Mouse (Mus musculus): ENCODE data around the gene Ptgs1.

Gene Ptgs1

DNA sequence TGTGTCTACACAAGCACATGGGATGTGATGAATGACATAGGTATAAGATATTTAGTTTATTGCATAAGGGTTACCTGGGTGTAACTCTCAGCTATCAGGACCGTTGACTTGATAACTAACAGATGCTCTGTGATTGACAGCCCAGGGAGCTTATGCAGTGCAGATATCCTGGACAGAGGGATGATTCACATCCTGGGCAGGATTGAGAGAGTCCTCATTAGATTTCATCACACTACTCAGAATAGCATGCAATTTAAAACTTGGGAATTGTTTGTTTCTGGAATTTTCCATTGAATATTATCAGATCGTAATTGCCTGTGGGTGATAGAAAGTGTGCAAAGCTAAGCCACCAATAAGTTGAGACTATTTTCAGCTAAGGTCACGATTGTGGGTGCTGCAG is 17.7 kb downstream of the Ptgs1 start:
- in situ Hi-C loops (cut with MboI) = no loop called here

DNA sequence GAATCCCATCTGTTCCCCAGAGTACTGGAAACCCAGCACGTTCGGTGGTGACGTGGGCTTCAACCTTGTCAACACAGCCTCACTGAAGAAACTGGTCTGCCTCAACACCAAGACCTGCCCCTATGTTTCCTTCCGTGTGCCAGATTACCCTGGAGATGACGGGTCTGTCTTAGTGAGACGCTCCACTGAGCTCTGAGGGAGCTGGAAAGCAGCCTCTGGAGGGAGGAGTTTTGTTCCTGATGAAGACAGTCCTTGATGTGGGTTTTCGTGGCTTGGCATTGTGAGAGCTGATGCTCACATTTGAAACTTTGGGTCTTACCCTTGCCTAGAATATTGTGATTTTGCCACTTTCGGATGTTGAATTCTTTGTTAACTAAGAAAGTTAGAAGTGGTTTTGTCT is 20.9 kb downstream of the Ptgs1 start:
- in situ Hi-C loops (cut with MboI) = no loop called here

DNA sequence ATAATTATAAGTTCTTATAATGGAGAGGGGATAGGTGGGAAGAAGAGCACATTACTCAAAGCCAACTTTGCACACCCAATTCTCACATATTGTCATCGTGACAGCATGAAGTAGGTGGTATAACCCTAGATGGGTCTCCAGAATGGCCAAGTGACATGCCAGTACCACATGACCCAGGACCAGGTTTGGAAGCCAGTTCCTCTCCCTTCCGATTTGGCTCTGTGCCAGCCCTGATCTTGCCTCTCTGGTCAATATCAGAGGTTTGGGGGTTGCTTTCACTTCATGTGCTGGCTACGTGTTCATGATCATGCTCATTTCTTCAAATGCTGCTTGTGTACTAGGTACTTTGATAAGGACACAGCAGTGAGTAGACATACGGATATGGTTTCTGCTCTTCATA is 22.3 kb downstream of the Ptgs1 start:
- in situ Hi-C loops (cut with MboI) = no loop called here

DNA sequence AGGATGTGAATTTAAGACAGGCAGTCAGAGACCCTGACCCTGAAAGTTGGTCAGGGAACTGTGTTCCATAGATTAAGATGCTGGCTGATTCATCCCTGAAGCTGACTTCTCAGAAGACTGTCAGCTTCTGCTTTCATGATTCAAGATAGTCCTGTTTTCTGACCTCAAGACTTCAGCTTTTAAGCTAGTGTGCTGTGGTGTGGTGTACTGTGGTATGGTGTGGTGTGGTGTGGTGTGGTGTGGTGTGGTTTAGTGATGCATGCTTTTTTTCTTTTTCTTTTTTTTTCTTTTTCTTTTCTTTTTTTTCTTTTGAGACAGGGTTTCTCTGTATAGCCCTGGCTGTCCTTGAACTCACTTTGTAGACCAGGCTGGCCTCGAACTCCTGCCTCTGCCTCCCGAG is 24.2 kb downstream of the Ptgs1 start:
- in situ Hi-C loops (cut with MboI) = no loop called here

DNA sequence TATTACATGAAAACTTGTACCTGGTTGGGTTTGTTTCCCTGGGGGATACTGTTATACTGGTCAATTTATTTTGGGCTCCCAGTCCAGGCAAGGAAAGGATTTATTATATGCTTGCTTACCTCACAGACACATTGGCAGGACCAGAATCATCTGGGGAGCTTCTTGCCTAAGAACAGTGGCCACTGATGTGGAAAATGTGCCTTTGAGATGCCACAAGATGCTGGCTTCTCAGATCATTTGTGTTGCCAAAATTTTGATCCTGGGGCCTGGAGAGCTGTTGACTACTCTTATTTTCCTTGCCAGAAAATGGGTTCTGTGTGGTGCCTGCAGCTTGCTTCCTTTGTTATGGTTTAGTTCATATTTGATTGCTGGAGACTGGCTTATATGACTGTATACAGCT is 26.7 kb downstream of the Ptgs1 start:
- in situ Hi-C loops (cut with MboI) = no loop called here

DNA sequence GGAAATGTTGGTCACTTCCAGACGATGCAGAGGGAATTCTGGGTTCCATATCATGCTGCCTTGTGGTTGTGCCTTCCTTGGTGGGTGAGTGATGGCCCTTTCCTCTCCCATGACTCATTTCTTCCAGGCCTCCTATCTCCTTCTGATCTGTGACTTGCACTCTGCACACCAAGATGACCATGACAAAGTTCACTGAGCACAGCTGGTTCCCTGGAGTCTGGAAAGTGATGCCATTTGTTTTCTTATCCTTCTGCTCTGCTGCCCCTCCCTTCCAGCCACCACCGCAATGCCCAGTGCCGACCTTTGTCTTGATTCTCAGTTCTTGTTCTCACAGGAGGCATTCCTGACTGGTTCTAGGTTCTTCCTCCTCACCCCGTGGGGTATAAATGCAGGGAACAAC is 29.2 kb downstream of the Ptgs1 start:
- in situ Hi-C loops (cut with MboI) = no loop called here

DNA sequence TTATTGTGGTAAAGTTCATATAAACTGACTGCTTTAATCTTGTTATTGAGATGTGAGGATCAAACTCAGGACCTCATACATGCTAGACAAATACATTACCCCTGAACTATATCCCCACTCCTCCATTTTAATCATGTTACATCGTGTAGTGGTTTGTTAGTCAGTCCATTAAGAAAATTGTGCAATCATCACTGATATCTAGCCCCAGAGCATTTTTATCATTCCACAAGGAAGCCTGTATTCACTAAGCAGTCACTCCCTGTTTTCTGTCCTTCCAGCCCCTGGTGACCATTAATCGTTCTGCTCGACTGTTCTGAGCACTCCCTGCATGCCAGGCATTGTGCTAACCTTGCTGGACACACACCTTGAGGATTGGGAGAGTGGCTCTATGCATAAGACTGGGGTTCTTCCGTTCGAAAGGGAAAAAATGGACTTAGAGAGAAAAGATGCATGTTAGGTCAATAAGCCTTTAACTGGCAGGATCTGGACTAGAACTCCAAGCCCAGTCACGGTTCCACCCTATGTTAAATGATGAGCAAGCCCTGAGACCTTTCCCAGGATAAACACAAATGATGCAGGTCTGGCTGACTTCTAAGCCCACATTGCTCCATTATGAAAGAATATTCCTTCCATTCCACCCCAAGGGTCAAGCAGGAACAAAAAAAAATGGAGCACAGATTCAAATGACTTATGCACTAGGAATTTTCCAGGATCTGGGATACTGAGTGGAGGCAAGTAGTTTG is 29.7 kb downstream of the Ptgs1 start:
- in situ Hi-C loops (cut with MboI) = no loop called here

DNA sequence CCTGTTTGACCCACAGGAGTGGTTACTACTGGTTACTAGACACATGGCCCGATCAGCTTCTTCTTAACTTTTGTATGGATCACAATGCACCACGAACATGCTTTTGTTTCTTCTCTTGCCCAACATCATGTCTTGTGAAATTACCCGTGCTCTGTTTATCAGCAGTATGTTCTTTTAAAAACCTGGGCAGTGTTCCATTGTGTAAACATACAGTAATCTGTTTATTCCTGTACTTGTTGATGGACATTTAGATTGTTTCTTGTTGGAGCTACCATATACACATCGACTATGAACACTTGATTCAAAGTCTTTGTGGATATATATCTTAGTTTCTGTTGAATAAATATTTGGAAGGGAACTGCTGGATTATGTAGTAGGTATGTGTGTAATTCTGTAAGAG is 31.8 kb downstream of the Ptgs1 start:
- in situ Hi-C loops (cut with MboI) = no loop called here

DNA sequence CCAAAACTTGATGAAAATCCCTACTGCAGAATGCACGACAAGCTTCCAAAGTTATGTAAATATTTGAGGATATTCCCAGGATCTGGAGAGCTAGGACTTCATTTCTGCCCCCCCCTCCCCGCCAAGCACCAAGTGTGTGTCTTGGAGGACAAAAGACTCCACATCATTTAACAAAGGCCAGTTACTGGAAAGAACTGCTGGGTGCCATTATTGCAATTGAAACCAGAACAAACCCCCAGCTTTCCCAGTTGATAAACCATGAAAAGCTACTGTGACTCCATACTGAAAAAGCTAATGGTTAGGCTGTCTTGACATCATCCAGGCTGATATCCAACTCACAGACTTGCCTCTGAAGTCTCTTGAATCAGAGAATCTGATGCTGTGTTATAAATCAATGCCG is 39.2 kb downstream of the Ptgs1 start:
- in situ Hi-C loops (cut with MboI) = no loop called here

DNA sequence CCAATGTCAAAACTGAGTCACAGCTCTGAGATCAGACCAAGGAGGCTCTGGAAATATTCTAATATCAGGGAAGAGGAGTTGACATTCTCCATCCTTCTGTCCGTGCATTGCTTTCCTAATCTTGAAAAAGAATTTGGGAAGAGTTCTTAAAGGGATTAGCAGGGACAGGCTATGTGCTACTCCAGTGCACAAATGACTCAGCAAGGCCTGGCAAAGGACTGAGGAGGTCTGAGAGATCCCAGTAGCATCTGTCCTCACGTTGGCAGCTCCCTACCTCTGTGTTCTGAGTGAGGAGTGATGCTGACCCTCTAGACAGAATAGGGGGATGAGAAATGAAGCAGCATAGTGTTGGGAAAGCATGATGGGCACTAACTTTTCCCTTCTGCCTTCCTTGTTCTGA is 40.0 kb downstream of the Ptgs1 start:
- in situ Hi-C loops (cut with MboI) = no loop called here

DNA sequence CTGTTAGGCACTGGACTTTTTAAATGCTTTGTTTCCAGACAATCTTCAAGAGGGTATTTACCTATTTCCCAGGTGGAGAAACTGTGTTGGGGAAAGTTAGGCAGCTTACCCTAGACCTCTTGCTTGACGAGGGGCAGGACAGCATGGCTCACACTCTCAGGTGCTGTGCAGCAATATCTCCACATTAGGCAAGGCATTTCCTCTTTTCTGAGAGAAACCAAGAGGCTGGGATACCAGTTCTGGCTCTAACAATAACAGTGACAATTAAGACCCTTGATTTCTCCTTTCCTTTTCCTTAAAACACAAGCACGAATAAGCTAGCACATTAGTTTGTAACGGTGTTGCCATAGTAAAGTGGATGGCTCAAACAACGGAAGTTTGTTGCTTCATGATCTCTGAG is 40.9 kb downstream of the Ptgs1 start:
- in situ Hi-C loops (cut with MboI) = no loop called here

DNA sequence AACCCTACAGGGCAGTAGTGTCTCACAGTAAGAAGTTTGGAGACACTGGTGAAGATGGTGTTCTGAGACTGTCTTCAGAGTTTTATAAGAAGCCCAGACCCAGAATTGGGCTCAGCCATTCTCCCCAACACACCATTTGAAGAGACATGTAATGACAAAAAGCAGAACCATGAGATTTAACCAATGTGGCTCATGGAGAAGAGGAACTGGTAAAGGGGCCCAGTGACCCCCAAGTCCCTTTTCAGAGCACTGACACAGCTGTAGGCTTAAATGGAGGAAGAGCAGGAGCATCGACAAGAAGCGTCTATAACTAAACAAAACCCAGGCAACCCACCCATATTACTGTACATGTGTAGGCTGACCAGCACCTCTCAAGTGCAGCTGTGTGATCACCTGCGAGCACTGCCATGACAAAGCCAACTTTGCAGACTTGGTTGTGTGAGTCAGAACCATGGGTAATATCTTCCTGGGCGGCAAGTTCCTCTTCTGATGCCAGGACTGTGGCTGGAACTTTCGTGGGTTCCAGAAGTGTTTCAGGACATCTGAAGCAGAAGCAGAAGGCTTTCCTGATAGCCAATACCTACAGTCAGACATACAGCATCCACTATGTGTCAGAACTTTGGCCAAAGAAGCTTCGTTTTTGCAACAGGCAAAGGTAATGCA is 42.2 kb downstream of the Ptgs1 start:
- in situ Hi-C loops (cut with MboI) = no loop called here

DNA sequence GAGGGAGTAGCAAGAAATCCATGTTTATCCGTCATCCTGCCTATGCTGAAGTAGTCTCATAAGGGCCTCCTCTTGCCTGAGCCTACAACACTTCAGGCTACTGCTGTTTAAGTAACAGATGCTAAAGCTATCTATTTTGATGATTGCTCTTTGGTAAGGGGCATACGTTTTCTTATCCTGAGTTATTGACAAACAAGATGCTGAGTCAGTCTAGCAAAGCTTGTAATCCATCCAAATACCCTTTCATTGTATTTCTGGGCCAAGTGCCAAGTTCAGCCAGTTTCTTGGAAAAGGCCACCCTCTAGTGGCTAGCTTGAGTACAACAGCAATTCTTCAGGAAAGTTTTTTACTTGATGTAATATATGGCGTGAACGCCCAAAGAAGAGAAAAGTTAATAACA is 46.2 kb downstream of the Ptgs1 start:
- in situ Hi-C loops (cut with MboI) = no loop called here

DNA sequence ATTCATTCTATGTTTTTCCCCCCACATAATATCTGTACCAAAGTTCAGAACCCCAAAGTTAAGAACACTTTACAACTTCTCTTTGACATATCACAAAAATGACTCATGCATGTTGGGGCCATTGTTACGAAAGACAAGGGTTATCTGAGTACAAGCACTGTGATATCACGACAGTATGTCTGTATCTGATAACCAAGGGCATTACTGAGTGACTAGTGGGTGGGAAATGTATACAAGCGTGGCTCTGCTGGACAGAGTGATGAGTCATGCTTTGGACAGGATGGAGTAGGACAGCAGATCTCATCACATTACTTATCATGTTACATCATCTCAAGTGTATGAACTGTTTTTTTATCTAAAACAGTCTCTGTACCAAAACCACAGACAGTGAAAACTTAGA is 48.5 kb downstream of the Ptgs1 start:
- in situ Hi-C loops (cut with MboI) = no loop called here

DNA sequence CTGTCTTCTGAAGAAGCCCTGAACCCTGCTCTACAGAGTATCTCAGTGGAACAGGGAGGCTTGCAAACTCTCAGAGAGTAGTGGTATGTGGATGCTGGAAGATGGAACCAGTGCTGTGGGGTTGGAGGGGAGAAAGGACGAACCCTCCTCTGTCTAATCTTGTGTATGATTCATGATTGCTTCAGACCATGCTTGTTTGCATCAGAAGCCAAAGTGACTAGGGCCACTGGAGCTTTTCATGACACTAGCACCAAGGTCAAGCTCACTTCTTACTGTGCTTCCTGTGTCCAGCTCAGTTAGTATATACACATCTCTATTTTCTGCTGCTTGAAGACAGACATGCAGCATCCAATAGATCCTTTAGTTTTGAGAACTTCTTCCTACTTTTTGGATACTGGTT is 50.9 kb downstream of the Ptgs1 start:
- in situ Hi-C loops (cut with MboI) = no loop called here

DNA sequence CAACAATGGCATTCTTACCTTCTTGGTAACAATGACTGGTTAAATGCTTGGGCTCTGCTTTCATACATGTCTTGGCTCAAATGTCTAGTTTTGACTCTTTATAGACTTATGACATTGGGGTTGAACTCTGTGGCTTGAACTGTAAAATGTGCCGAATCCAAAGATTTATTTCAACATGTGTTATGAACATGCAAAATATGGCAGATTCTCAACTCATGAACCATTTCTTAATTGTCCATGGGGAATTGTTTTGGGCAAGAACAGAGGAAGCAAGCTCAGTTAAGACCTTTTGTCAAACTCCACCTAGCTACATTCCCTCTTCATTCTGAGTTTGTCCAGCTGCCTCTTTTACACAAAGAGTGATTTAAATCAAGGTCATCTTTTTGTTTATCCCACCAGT is 52.1 kb downstream of the Ptgs1 start:
- in situ Hi-C loops (cut with MboI) = no loop called here

All from mature B cell (primary cell).